Mouse (Mus musculus): ENCODE results near the gene Bdh1. TPM values are rescaled to one million over a fixed set of nuclear protein-coding genes. Genes with fewer than 3 reads are reported as not detected.

Gene Bdh1
- polyA plus RNA-seq, 1 experiment, result 0.54 TPM

GRCm38 (mm10) chr16:31471994-31472393 lies 49.9 kb downstream of the Bdh1 start:
- Histone ChIP-seq H3K36me3 (ENCODE audit: control insufficient read depth, insufficient read depth) (no peaks in the 10 kb centered on the region), H3K4me3 (ENCODE audit: insufficient read depth, poor library complexity, severe bottlenecking) (no peak overlapping the region), H3K79me2 (ENCODE audit: control insufficient read depth, insufficient read depth) (no peaks in the 10 kb centered on the region), H3ac (ENCODE audit: control insufficient read depth, insufficient read length, low read depth) (no peak overlapping the region), H3K27me3 (ENCODE audit: control insufficient read depth, insufficient read depth, insufficient read length) (no peaks in the 10 kb centered on the region), H3K79me3 (ENCODE audit: low read depth) (no peaks in the 10 kb centered on the region)
- no peak for TF ChIP-seq MAX (IDR thresholded peaks at IDR 0.05)
- TF ChIP-seq FOSL1 (IDR thresholded peaks at IDR 0.05; ENCODE audit: insufficient read depth, low read length, poor library complexity, severe bottlenecking), result no peak
- TF ChIP-seq CEBPB (IDR thresholded peaks at IDR 0.05; ENCODE audit: low read depth), result no peak
- no peak for TF ChIP-seq CTCF (IDR thresholded peaks at IDR 0.05; ENCODE audit: control insufficient read depth, insufficient read depth, insufficient read length)
- TF ChIP-seq MYOD1 (IDR thresholded peaks at IDR 0.05; ENCODE audit: control insufficient read depth, insufficient read length, low read depth), result no peak
- no peak for TF ChIP-seq USF1 (IDR thresholded peaks at IDR 0.05; ENCODE audit: low read depth)
- TF ChIP-seq MYOG (IDR thresholded peaks at IDR 0.05; ENCODE audit: control insufficient read depth, extremely low read depth, insufficient read length), result no peak

- H3ac ChIP-seq (ENCODE audit: control insufficient read depth, insufficient read length, low read depth), result no peak overlapping the region
- H3K79me3 ChIP-seq (ENCODE audit: low read depth), result no peaks in the 10 kb centered on the region
- H3K79me2 ChIP-seq (ENCODE audit: control insufficient read depth, insufficient read depth), result no peaks in the 10 kb centered on the region
- H3K27me3 ChIP-seq (ENCODE audit: control insufficient read depth, insufficient read depth, insufficient read length), result no peaks in the 10 kb centered on the region
- H3K36me3 ChIP-seq (ENCODE audit: control insufficient read depth, insufficient read depth), result no peaks in the 10 kb centered on the region
- TF ChIP-seq FOSL1 (IDR thresholded peaks at IDR 0.05; ENCODE audit: insufficient read depth, low read length, poor library complexity, severe bottlenecking), result no peak
- no peak for TF ChIP-seq CTCF (IDR thresholded peaks at IDR 0.05; ENCODE audit: control insufficient read depth, insufficient read depth, insufficient read length)
- TF ChIP-seq MYOD1 (IDR thresholded peaks at IDR 0.05; ENCODE audit: control insufficient read depth, insufficient read length, low read depth), result no peak
- TF ChIP-seq MAX (IDR thresholded peaks at IDR 0.05), result no peak
- no peak for TF ChIP-seq MYOG (IDR thresholded peaks at IDR 0.05; ENCODE audit: control insufficient read depth, extremely low read depth, insufficient read length)
- H3K4me3 ChIP-seq (ENCODE audit: insufficient read depth, poor library complexity, severe bottlenecking), result no peak overlapping the region
Measured at GRCm38 (mm10) chr16:31473226-31473625, 51.1 kb downstream of the Bdh1 start.

GRCm38 (mm10) chr16:31475123-31475968 lies 53.3 kb downstream of the Bdh1 start:
- Histone ChIP-seq H3K36me3 (ENCODE audit: control insufficient read depth, insufficient read depth) (no peaks in the 10 kb centered on the region), H3K79me3 (ENCODE audit: low read depth) (no peaks in the 10 kb centered on the region), H3K79me2 (ENCODE audit: control insufficient read depth, insufficient read depth) (no peaks in the 10 kb centered on the region), H3K27me3 (ENCODE audit: control insufficient read depth, insufficient read depth, insufficient read length) (no peaks in the 10 kb centered on the region), H3K4me3 (ENCODE audit: insufficient read depth, poor library complexity, severe bottlenecking) (no peak overlapping the region), H3ac (ENCODE audit: control insufficient read depth, insufficient read length, low read depth) (no peak overlapping the region)
- TF ChIP-seq MAX (IDR thresholded peaks at IDR 0.05), result no peak
- TF ChIP-seq MYOG (IDR thresholded peaks at IDR 0.05; ENCODE audit: control insufficient read depth, extremely low read depth, insufficient read length), result no peak
- no peak for TF ChIP-seq USF1 (IDR thresholded peaks at IDR 0.05; ENCODE audit: low read depth)
- TF ChIP-seq FOSL1 (IDR thresholded peaks at IDR 0.05; ENCODE audit: insufficient read depth, low read length, poor library complexity, severe bottlenecking), result no peak
- TF ChIP-seq CTCF (IDR thresholded peaks at IDR 0.05; ENCODE audit: control insufficient read depth, insufficient read depth, insufficient read length), result no peak
- no peak for TF ChIP-seq MYOD1 (IDR thresholded peaks at IDR 0.05; ENCODE audit: control insufficient read depth, insufficient read length, low read depth)
- no peak for TF ChIP-seq CEBPB (IDR thresholded peaks at IDR 0.05; ENCODE audit: low read depth)

- no peaks in the 10 kb centered on the region for H3K27me3 ChIP-seq (ENCODE audit: control insufficient read depth, insufficient read depth, insufficient read length)
- no peaks in the 10 kb centered on the region for H3K36me3 ChIP-seq (ENCODE audit: control insufficient read depth, insufficient read depth)
- H3K79me2 ChIP-seq (ENCODE audit: control insufficient read depth, insufficient read depth), result no peaks in the 10 kb centered on the region
- no peak for TF ChIP-seq CTCF (IDR thresholded peaks at IDR 0.05; ENCODE audit: control insufficient read depth, insufficient read depth, insufficient read length)
- no peak for TF ChIP-seq FOSL1 (IDR thresholded peaks at IDR 0.05; ENCODE audit: insufficient read depth, low read length, poor library complexity, severe bottlenecking)
- no peak for TF ChIP-seq MYOG (IDR thresholded peaks at IDR 0.05; ENCODE audit: control insufficient read depth, extremely low read depth, insufficient read length)
- TF ChIP-seq MYOD1 (IDR thresholded peaks at IDR 0.05; ENCODE audit: control insufficient read depth, insufficient read length, low read depth), result no peak
- TF ChIP-seq USF1 (IDR thresholded peaks at IDR 0.05; ENCODE audit: low read depth), result no peak
- no peak for TF ChIP-seq CEBPB (IDR thresholded peaks at IDR 0.05; ENCODE audit: low read depth)
- TF ChIP-seq MAX (IDR thresholded peaks at IDR 0.05), result no peak
- no peak overlapping the region for H3ac ChIP-seq (ENCODE audit: control insufficient read depth, insufficient read length, low read depth)
- H3K4me3 ChIP-seq (ENCODE audit: insufficient read depth, poor library complexity, severe bottlenecking), result no peak overlapping the region
- no peaks in the 10 kb centered on the region for H3K79me3 ChIP-seq (ENCODE audit: low read depth)
Measured at GRCm38 (mm10) chr16:31476872-31477603, 55.0 kb downstream of the Bdh1 start.

GRCm38 (mm10) chr16:31485336-31485735 lies 63.3 kb downstream of the Bdh1 start:
- no peaks in the 10 kb centered on the region for H3K27me3 ChIP-seq (ENCODE audit: control insufficient read depth, insufficient read depth, insufficient read length)

More at GRCm38 (mm10) chr16:31485336-31485735, 63.3 kb downstream of the Bdh1 start:
- TF ChIP-seq MAX (IDR thresholded peaks at IDR 0.05), result no peak
- TF ChIP-seq FOSL1 (IDR thresholded peaks at IDR 0.05; ENCODE audit: insufficient read depth, low read length, poor library complexity, severe bottlenecking), result no peak
- TF ChIP-seq USF1 (IDR thresholded peaks at IDR 0.05; ENCODE audit: low read depth), result no peak
- Histone ChIP-seq H3K4me3 (ENCODE audit: insufficient read depth, poor library complexity, severe bottlenecking) (no peak overlapping the region), H3ac (ENCODE audit: control insufficient read depth, insufficient read length, low read depth) (no peak overlapping the region), H3K79me2 (ENCODE audit: control insufficient read depth, insufficient read depth) (no peaks in the 10 kb centered on the region), H3K36me3 (ENCODE audit: control insufficient read depth, insufficient read depth) (no peaks in the 10 kb centered on the region), H3K79me3 (ENCODE audit: low read depth) (no peaks in the 10 kb centered on the region)

All from C2C12 (cell line).